Mouse (Mus musculus) left cerebral cortex, adult 9 months (tissue): ENCODE measurements around the gene Chrdl2.
"Not testable (repeated sequence)": the region's sequence is repeated elsewhere in the genome, so short reads cannot be mapped to it uniquely, and the experiment has no call there.

ENCODE experiments used
- DNase-seq, 2 experiments: peaks; one replicate each; pipeline ENCODE4 v3.0.0; 2022; ENCODE audit warnings: low spot score in 2 of 2

Gene Chrdl2

DNA sequence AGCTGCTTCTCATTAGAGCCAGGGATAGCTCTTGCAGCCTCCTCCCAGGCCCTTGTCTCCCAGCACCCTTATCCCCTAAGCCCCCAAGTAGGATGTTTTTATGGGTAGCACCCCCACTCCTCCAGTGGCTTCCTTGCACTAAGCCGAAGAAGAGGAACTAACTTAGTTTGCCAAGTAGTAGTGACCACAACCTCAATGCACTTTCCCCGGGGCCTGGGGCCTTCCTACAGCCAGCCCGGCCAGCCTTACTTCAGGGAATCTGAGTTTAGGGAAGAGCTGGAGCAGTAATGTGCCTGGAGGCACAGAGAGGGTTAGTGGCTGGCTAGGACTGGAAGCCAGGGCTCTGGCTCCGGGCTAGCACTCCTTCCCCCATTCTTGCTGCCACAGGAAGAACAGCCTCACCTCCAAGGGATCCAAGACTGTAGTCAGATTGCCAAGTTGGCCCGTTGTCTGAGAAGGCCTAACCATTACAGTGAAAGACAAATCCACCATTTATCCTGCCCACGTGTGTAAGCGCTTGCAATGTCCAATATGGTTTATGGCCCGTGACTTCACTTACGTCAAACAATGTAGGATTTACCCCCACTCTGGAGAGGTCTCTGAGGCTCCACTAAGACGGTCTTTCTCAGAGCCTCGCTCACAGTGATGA, 29.0 kb downstream of the Chrdl2 start:
- no peak for DNase-seq

DNA sequence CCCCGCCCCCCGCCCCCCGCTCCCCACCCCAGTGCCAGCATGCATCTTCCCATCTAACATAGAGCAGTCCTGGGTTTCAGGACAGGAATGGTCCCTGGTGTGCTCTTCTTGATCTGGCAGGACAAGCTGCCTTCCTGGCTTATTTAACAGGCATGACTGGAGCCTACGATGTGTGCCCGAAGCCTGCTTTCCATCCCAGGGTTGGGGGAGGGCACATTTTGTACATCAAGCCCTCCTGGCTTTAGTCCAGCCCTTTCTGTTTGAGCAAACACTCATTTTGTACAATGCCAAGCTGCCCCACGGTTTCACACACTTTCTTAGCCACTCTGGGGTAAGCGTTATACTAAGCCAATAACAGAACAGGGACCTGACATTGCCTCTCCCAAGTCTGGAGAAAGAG, 30.1 kb downstream of the Chrdl2 start:
- DNase-seq = no peak

DNA sequence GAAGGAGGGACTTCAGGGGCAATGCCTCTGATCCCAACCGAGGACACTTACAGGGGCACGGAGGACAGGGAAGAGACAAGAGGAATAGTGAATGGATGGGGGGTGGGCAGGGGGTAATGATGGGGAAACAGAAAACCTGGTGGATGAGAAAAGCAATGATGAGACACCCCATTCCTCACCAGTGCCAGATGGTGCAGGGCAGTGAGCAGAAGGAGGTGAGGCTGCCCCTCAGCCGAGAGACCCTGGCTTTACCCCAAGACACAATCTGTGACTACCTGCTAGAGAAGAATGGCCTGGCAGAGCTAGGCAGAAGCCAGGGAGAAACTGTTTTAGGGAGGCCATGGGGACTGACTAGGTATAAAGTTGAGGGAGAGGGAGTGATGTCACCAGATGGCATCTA, 30.5 kb downstream of the Chrdl2 start:
- no peak for DNase-seq

GRCm38 (mm10) chr7:100042120-100042519, 36.1 kb downstream of the Chrdl2 start:
- DNase-seq = no peak

DNA sequence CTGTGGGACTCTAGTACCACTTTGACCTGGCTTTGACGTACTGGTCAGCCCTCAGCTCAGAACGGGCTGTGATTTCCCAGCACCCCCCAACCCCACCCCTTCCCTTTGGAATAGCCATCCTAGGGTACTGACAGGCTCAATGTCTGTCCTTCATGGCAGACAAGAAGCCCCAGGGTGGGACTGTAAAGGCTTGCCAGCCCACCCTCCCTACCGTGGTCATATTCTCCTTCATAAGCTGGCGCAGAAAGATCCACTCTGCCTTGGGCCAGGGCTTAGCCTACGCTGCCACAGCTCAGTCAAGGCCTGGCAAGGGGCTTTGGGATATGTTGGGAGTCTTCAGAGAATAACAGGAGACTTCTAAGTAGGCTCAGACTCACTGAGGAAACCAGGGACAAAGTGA, 37.1 kb downstream of the Chrdl2 start:
- no peak for DNase-seq

DNA sequence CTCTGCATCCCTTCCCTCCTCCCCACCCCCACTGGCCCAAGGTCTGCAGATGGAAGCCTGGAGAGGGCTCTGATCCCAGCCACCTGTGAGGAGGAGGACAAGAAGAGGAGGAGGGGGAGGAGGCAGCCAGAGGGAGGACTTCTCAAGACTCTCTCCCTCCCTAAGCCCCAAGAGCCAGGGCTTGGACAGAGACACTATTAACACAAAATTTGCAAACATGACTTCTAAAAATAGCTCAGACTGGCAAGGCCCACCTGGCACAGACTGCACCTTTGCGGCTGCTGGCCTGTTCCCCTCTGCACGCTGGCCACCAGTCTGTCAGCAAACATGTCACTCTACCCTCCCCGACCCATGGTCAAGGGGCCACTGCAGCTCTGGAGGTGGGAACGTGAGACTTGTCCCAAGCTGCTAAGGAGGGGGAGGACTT, 37.6 kb downstream of the Chrdl2 start:
- DNase-seq = no peak

DNA sequence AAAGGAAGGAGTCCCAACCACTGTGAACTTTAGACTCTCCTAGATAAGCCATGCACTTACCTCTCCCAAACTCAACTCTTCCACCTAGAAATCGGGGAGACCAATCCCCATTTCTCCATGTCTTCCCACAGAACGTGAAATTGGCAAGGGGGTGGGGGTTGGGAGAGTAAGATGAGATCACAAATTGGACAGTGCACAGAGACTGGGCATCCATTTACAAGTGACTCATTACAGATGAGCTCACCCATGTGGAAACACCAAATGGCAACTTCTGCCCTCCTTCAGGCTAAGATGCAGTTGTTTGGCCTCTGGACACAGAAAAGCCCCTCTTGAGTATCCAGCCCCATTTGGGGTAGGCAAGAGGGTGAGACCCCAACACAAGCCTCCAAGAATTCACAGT, 40.5 kb downstream of the Chrdl2 start:
- DNase-seq = peak in 1 of 2 experiments; percentile 5

- no peak for DNase-seq
Measured at GRCm38 (mm10) chr7:100051904-100052303, 45.9 kb downstream of the Chrdl2 start.

DNA sequence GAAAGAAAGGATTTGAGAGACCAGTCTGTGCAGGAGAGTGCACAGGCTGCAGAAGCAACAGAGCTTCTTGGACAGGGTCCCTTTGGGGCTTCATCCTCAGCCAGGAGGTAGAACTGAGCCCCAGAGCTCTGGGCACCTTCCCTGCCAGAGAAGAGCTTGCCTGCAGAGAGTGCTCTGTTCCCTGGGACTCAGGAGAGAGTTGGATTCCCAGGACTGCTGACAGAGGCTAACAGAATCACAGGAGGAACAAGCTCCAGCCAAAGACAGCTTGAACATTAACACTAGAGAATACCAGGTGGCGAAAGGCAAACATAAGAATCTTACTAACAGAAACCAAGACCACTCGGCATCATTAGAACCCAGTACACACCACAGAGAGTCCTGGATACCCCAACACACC, 47.0 kb downstream of the Chrdl2 start:
- DNase-seq = not testable (repeated sequence)

GRCm38 (mm10) chr7:100073959-100074358, 68.0 kb downstream of the Chrdl2 start:
- DNase-seq = peak in 1 of 2 experiments; percentile 9

DNA sequence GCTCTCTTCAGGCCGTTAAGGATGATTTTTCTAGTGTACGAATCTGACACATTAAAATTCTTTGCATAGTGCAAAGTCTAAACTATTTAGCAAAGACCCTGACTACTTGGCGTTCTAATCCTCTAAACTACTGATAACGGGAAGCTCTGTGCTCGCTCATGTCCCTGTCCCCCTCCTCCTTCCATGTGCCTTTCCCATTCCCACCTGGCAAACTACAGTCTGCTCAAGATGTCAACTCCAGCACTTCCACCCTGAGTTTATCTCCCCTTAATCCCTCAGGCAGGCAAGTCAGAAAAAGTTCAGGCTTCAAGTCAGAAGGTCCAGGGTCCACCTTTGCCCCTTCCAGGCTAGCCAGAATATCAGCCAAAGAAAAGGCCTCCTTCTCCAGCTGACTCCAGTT, 70.3 kb downstream of the Chrdl2 start:
- no peak for DNase-seq

- DNase-seq = no peak
Measured at GRCm38 (mm10) chr7:100077071-100077470, 71.1 kb downstream of the Chrdl2 start.

- DNase-seq = no peak
Measured at GRCm38 (mm10) chr7:100080087-100080781, 74.3 kb downstream of the Chrdl2 start.

DNA sequence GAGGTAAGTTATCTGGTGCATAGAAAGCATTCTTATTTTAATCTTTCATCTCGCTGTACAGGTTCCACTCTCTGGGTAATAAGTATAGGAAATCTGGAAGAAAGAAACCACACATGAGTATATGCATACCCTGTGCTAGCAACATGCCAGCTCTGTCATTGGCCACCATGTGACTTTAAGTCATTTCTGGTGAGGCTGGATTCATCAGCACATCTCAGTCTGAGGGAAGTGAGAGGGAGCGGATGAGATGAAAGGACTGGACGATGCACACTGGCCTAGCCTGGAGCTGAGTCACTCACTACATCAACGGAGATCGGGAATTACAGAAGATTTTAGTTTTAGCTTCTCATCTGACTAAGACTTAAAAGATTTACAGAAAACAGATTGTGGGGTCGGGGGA, 76.9 kb downstream of the Chrdl2 start:
- no peak for DNase-seq

GRCm38 (mm10) chr7:100083812-100084211, 77.8 kb downstream of the Chrdl2 start:
- no peak for DNase-seq
